Mouse (Mus musculus) midbrain, embryonic 11.5 days (tissue): ENCODE data around the gene Myh1. TPM values are rescaled to one million over a fixed set of nuclear protein-coding genes. Genes with fewer than 3 reads are reported as not detected.

ENCODE experiments used
- ATAC-seq: fragments of 200-750 bp; cut with Nextera tagmentation; 2 replicates; pipeline ENCODE4 v1.8.0; 2017; ENCODE audit warnings: moderate TSS enrichment, moderate library complexity; ENCODE audit not compliant: low FRiP score
- DNase-seq: peaks from one replicate; pipeline ENCODE4 v3.0.0; 2015; ENCODE audit warnings: low spot score; ENCODE audit errors: missing footprints
- H3K27ac ChIP-seq: fragments of 300-500 bp; sonication (generic); 2 replicates; pipeline ENCODE4 v1.5.1; 2014; ENCODE audit warnings: low read depth, low read length
- H3K27me3 ChIP-seq: fragments of 300-500 bp; sonication (generic); 2 replicates; pipeline ENCODE4 v1.6.1; 2014; ENCODE audit warnings: mild to moderate bottlenecking, low read length, moderate library complexity, mixed read lengths; ENCODE audit not compliant: control insufficient read depth, insufficient read depth
- H3K36me3 ChIP-seq: fragments of 300-500 bp; sonication (generic); 2 replicates; pipeline ENCODE4 v1.6.1; 2014; ENCODE audit warnings: mild to moderate bottlenecking, low read length, moderate library complexity, mixed read lengths; ENCODE audit not compliant: control insufficient read depth, insufficient read depth
- H3K4me1 ChIP-seq: fragments of 300-500 bp; sonication (generic); 2 replicates; pipeline ENCODE4 v1.6.1; 2014; ENCODE audit warnings: low read length; ENCODE audit not compliant: control insufficient read depth, insufficient read depth
- H3K4me2 ChIP-seq: fragments of 300-500 bp; sonication (generic); 2 replicates; pipeline ENCODE4 v1.6.1; 2014; ENCODE audit warnings: mild to moderate bottlenecking, moderate library complexity
- H3K4me3 ChIP-seq: fragments of 300-500 bp; sonication (generic); 2 replicates; pipeline ENCODE4 v1.5.1; 2014; ENCODE audit warnings: low read depth, low read length
- H3K9ac ChIP-seq: fragments of 300-500 bp; sonication (generic); 2 replicates; pipeline ENCODE4 v1.6.1; 2014; ENCODE audit warnings: low read length
- H3K9me3 ChIP-seq: fragments of 300-500 bp; sonication (generic); 2 replicates; pipeline ENCODE4 v1.6.1; 2016; ENCODE audit warnings: low read length; ENCODE audit not compliant: control insufficient read depth
- WGBS: fragments of 180-500 bp; shearing (Covaris S2); extraction: QIAGEN DNeasy Blood & Tissue Kit; methylation state at CpG from one replicate; pipeline ENCODE4 v1.1.7; 2014; 5-methylcytosine and 5-hydroxymethylcytosine counted together
- polyA plus RNA-seq: library from polyadenylated mRNA; unstranded; fragments of >200 nt; fragmentation: Nextera tagmentation; extraction: Ambion mirVana; gene quantifications from 2 replicates; pipeline ENCODE4 v1.2.1, GENCODE M21; 2014

The Myh1 gene
- polyA plus RNA-seq, 1 experiment from 2014 or later = not detected

DNA sequence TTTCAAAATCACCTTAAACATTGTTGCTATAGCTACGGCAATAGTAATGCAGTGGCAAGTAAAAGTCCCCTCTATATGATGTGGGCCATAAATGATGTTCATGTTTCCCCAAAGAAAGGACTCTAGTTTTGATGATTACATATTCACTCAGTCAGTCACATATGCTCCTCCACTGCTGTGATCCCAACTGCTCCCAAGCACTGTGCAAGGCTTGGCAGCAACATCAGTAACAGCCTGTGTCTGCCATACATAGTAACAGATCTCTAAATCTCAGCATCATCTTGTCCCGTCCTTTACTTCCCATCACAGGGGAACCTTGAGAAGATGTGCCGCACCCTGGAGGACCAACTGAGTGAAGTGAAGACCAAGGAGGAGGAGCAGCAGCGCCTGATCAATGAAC, 53.8 kb downstream of the Myh1 start:
- Histone ChIP-seq H3K36me3 (no peaks in the 10 kb centered on the region), H3K4me2 (no peak overlapping the region), H3K9ac (no peak overlapping the region), H3K9me3 (no peaks in the 10 kb centered on the region), H3K4me1 (no peaks in the 10 kb centered on the region), H3K27me3 (no peaks in the 10 kb centered on the region), H3K4me3 (no peak overlapping the region), H3K27ac (no peak overlapping the region)
- DNase-seq (no peak), ATAC-seq (no peak)
- 85% methylated on average over 4 of the region's 4 CpGs for WGBS

DNA sequence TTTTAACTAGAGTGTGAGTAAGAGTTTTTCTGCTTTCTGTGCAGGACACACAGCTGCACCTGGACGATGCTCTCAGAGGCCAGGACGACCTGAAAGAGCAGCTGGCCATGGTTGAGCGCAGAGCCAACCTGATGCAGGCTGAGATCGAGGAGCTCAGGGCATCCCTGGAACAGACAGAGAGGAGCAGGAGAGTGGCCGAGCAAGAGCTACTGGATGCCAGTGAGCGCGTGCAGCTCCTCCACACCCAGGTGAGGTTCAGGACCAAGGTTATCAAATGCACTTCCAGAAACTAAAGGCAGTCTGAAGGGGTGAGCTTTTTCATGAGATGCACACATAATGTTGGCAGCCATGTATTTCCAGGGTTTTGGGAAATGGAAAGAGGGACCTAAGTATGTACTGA, 57.2 kb downstream of the Myh1 start:
- H3K27me3 ChIP-seq = no peaks in the 10 kb centered on the region
- H3K27ac ChIP-seq = no peak overlapping the region
- 84% methylated on average over 7 of the region's 7 CpGs for WGBS
- no peak for ATAC-seq
- no peak overlapping the region for H3K4me2 ChIP-seq
- H3K4me3 ChIP-seq = no peak overlapping the region
- no peak for DNase-seq
- H3K4me1 ChIP-seq = no peaks in the 10 kb centered on the region
- no peaks in the 10 kb centered on the region for H3K9me3 ChIP-seq
- H3K36me3 ChIP-seq = no peaks in the 10 kb centered on the region
- no peak overlapping the region for H3K9ac ChIP-seq

DNA sequence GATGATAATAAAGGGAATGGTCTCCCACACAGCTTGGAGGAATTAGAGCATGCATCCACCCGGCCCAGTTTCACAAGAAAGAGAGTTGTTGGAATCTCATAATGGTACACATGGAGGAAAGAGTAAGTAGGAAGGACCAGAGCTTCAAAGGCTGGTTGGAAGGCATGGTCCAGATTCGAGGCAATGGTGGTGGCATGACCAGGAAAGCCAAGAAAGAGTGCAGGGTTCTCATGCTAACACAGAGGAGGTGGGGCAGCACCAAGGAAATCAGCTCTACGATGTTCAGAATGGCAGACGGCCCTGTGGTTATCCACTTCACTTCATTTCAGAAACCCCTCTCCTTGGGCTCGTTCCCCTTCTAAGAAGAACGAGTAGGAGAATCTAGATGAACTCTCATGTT, 61.1 kb downstream of the Myh1 start:
- no peak overlapping the region for H3K4me2 ChIP-seq
- no peaks in the 10 kb centered on the region for H3K27me3 ChIP-seq
- no peaks in the 10 kb centered on the region for H3K4me1 ChIP-seq
- ATAC-seq (no peak), DNase-seq (no peak)
- H3K4me3 ChIP-seq = no peak overlapping the region
- no peak overlapping the region for H3K27ac ChIP-seq
- 88% methylated on average over 6 of the region's 6 CpGs for WGBS
- no peaks in the 10 kb centered on the region for H3K36me3 ChIP-seq
- H3K9ac ChIP-seq = no peak overlapping the region
- H3K9me3 ChIP-seq = no peaks in the 10 kb centered on the region

Other genes with a start within 250 kb of the Myh1 start
- gene Tmem238l, start 243.4 kb upstream of the Myh1 start, polyA plus RNA-seq = not detected in 2 replicates
- 0.92 and 1.4 TPM in 2 replicates for gene Tmem220, start 174.9 kb upstream of the Myh1 start, polyA plus RNA-seq
- 34.8 and 40.5 TPM in 2 replicates for gene Adprm, start 147.5 kb upstream of the Myh1 start, polyA plus RNA-seq
- 18.7 and 19.0 TPM in 2 replicates for gene Sco1, start 147.4 kb upstream of the Myh1 start, polyA plus RNA-seq
- gene Myh3, start 121.8 kb upstream of the Myh1 start, polyA plus RNA-seq = 0.51 and 0.54 TPM in 2 replicates
- gene Myh2, start 29.0 kb upstream of the Myh1 start, polyA plus RNA-seq = not detected in 2 replicates
- gene Myh4, start 38.0 kb downstream of the Myh1 start, polyA plus RNA-seq = not detected in 2 replicates
- gene Myh8, start 77.1 kb downstream of the Myh1 start, polyA plus RNA-seq = not detected in 2 replicates
- 0.11 TPM in 1 of 2 replicates, not detected in the other for gene Myh13, start 121.6 kb downstream of the Myh1 start, polyA plus RNA-seq